Mouse (Mus musculus) cerebellum, adult 2 months (tissue): ENCODE data around the gene Adgrv1. TPM values are rescaled to one million over a fixed set of nuclear protein-coding genes. Genes with fewer than 3 reads are reported as not detected.

ENCODE experiments used
- DNase-seq, 2 experiments: peaks; one replicate each; pipeline ENCODE4 v3.0.0; 2021
- H3K27ac ChIP-seq: fragments of 200-500 bp; 2 replicates; pipeline ENCODE4 v1.5.1; 2012; ENCODE audit warnings: low read length, control low read depth, inconsistent platforms; ENCODE audit not compliant: insufficient read depth
- H3K27me3 ChIP-seq: fragments of 200-500 bp; 2 replicates; pipeline ENCODE4 v1.6.1; 2012; ENCODE audit warnings: inconsistent platforms, mild to moderate bottlenecking, low read length, moderate library complexity; ENCODE audit not compliant: control insufficient read depth, insufficient read depth
- H3K4me1 ChIP-seq: fragments of 200-500 bp; 2 replicates; pipeline ENCODE4 v1.6.1; 2011; ENCODE audit warnings: low read length; ENCODE audit not compliant: control insufficient read depth, insufficient read depth
- H3K4me3 ChIP-seq: fragments of 200-500 bp; replicated peaks from 2 replicates; pipeline ENCODE3; 2011; ENCODE audit warnings: mild to moderate bottlenecking, low read depth, low read length, control low read depth; ENCODE audit not compliant: insufficient read depth
- CTCF ChIP-seq: fragments of 200-500 bp; IDR thresholded peaks from 2 replicates; pipeline ENCODE4 v1.5.1; 2011; ENCODE audit warnings: low read depth, mild to moderate bottlenecking, control low read depth, low read length, moderate library complexity, borderline replicate concordance; ENCODE audit not compliant: insufficient read depth
- POLR2A ChIP-seq: fragments of 200-500 bp; IDR thresholded peaks from 2 replicates; pipeline ENCODE4 v1.6.1; 2011; ENCODE audit warnings: low read length, control low read depth, borderline replicate concordance; ENCODE audit not compliant: insufficient read depth
- WGBS: fragments of 180-500 bp; shearing (Covaris S2); methylation state at CpG from one replicate; pipeline ENCODE4 v1.1.7; 2018; 5-methylcytosine and 5-hydroxymethylcytosine counted together
- polyA plus RNA-seq: library from polyadenylated mRNA; depleted of rRNA; stranded (reverse); fragments of >200 nt; gene quantifications from 2 replicates; pipeline ENCODE4 v1.2.3, GENCODE M21; 2012

Gene Adgrv1
- polyA plus RNA-seq, 1 experiment, result 3.4 TPM

GRCm38 (mm10) chr13:81596910-81597607 lies 35.9 kb downstream of the Adgrv1 start:
- Histone ChIP-seq H3K4me3 (no peak overlapping the region), H3K27me3 (no peaks in the 10 kb centered on the region), H3K4me1 (no peaks in the 10 kb centered on the region), H3K27ac (no peak overlapping the region)
- WGBS, result 42% methylated on average over 9 of the region's 9 CpGs
- no peak for TF ChIP-seq CTCF
- TF ChIP-seq POLR2A, result no peak
- DNase-seq, result no peak

DNA sequence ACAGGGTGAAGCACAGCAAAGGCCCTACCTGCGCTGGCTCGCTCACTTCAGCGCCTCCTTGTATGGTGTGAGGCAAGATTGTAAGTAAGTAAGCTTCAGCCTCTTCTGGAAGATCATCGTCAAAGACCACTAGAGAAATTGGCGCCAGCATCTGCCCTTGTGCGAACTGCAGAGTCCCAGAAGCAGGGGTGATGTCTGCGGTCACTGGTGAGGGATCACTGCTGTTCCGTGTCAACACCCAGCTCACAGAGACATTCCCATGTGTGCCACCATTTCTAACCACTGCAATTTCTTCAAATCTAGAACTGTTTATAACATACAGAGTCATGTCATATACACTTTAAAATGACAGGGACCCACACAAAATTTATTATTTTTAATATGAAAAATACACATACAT lies 54.3 kb downstream of the Adgrv1 start:
- H3K27ac ChIP-seq, result no peak overlapping the region
- DNase-seq, result no peak
- TF ChIP-seq POLR2A (no peak), CTCF (no peak)
- H3K4me3 ChIP-seq, result no peak overlapping the region
- WGBS, result 93% methylated on average over 8 of the region's 8 CpGs
- H3K27me3 ChIP-seq, result no peaks in the 10 kb centered on the region
- H3K4me1 ChIP-seq, result no peaks in the 10 kb centered on the region

GRCm38 (mm10) chr13:81570241-81570821 lies 62.6 kb downstream of the Adgrv1 start:
- no peaks in the 10 kb centered on the region for H3K4me1 ChIP-seq
- 5% methylated on average over 12 of the region's 12 CpGs for WGBS
- peak overlapping the region; percentile 38 for H3K4me3 ChIP-seq
- TF ChIP-seq POLR2A (no peak), CTCF (no peak)
- DNase-seq, result peak; percentile 9 to 17
- H3K27me3 ChIP-seq, result no peaks in the 10 kb centered on the region
- no peak overlapping the region for H3K27ac ChIP-seq

DNA sequence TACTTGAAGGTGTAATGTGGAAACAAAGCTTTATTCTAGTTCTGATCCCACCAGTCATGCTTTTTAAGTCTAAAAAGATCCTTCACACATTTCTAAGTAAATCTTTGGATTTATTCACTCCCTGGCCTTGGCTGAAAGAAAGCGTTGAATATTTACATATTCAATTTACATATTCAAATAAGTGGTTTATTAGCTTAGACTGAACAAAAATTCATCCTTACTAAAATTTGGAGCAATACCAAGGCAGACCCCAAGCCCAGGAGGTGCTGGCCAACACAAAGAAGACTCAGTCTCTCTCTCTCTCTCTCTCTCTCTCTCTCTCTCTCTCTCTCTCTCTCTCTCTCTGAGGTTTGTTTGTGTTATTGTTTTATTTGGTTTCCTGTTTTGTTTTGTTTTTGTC lies 82.9 kb downstream of the Adgrv1 start:
- H3K4me3 ChIP-seq, result no peak overlapping the region
- H3K4me1 ChIP-seq, result no peaks in the 10 kb centered on the region
- no peak for DNase-seq
- TF ChIP-seq CTCF (no peak), POLR2A (no peak)
- 64% methylated on average over 1 of the region's 1 CpGs for WGBS
- H3K27ac ChIP-seq, result no peak overlapping the region
- no peaks in the 10 kb centered on the region for H3K27me3 ChIP-seq

DNA sequence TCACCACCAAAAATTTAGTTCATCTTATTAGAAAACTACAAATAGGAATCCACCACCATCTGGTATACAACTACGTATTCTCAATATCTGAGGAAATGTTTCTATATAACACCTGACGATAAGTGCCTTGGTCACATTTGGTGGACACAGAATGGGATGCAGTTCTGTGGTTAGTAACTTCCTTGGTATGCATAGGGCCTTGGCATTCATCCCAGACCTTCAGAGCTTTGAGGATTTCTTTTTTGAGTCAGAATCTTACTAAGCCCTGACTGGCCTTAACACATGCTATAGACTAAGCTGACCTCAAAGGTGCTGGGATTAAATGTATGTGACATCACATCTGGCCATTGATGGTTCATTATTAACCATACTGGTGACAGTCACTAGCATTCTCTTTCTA lies 98.0 kb downstream of the Adgrv1 start:
- WGBS, result 89% methylated on average over 2 of the region's 2 CpGs
- Histone ChIP-seq H3K27ac (no peak overlapping the region), H3K27me3 (no peaks in the 10 kb centered on the region), H3K4me1 (no peaks in the 10 kb centered on the region), H3K4me3 (no peak overlapping the region)
- no peak for TF ChIP-seq CTCF
- no peak for TF ChIP-seq POLR2A
- DNase-seq, result no peak

DNA sequence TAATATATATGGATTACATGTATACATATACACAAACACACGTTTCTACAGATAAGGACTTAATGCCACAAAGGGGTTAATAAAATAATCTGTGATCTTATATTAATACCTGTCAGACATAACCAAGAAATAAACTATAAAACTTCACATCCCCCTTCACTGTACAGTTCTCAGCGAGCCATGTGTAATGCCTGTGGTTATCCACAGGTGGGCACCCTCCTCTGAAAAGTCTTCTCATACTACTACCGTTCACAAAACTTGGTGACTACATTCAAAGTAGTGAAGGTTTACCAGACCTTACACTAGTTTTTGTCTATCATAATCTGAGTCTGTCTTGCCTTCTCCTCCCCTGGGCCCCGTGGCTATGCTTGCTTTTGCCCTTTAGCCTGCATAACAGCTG lies 106.3 kb downstream of the Adgrv1 start:
- 43% methylated on average over 4 of the region's 4 CpGs for WGBS
- Histone ChIP-seq H3K27ac (no peak overlapping the region), H3K4me3 (no peak overlapping the region), H3K4me1 (no peaks in the 10 kb centered on the region), H3K27me3 (no peaks in the 10 kb centered on the region)
- TF ChIP-seq CTCF, result peak; percentile 4; the same call in 1 of the 2 replicates
- TF ChIP-seq POLR2A, result no peak
- no peak for DNase-seq

GRCm38 (mm10) chr13:81510142-81510541 lies 122.8 kb downstream of the Adgrv1 start:
- Histone ChIP-seq H3K27ac (no peak overlapping the region), H3K27me3 (no peaks in the 10 kb centered on the region), H3K4me1 (no peaks in the 10 kb centered on the region), H3K4me3 (no peak overlapping the region)
- 74% methylated on average over 7 of the region's 7 CpGs for WGBS
- TF ChIP-seq POLR2A (no peak), CTCF (no peak)
- no peak for DNase-seq

DNA sequence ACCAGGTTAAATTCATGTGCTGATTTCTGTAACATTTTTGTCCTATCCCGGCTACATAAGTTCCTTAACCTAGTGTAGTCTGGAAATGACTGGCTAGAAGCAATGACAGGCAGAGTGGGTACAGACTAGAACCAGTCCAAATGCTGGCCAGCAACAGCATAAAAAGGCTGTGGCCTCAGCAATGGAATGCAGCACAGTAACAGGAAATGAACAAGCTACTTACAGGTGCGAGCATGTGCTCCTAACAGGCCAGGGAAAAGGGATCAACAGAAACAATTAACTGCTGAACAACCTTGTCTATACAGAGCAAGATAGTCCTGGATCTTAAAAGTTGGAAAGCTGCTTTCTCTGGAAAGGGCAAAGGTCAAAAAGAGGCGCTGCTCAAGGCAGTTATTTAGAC lies 135.9 kb downstream of the Adgrv1 start:
- H3K27ac ChIP-seq, result no peak overlapping the region
- TF ChIP-seq CTCF (no peak), POLR2A (no peak)
- H3K4me1 ChIP-seq, result no peaks in the 10 kb centered on the region
- 86% methylated on average over 3 of the region's 3 CpGs for WGBS
- no peak for DNase-seq
- no peaks in the 10 kb centered on the region for H3K27me3 ChIP-seq
- H3K4me3 ChIP-seq, result no peak overlapping the region
